Mouse (Mus musculus) neural tube, embryonic 13.5 days (tissue): ENCODE results near the gene Hvcn1. TPM values are rescaled to one million over a fixed set of nuclear protein-coding genes. Genes with fewer than 3 reads are reported as not detected.

Experiments
- polyA plus RNA-seq: library from polyadenylated mRNA; unstranded; fragments of >200 nt; fragmentation: Nextera tagmentation; extraction: Ambion mirVana; gene quantifications from 2 replicates; pipeline ENCODE4 v1.2.1, GENCODE M21; 2015

The Hvcn1 gene
- polyA plus RNA-seq, 1 experiment from 2014 or later: 2.2 TPM

Other genes with a start within 250 kb of the Hvcn1 start
- 28.5 and 29.8 TPM in 2 replicates for gene Cux2, start 156.7 kb upstream of the Hvcn1 start, polyA plus RNA-seq
- 2.9 and 7.2 TPM in 2 replicates for gene Myl2, start 105.9 kb upstream of the Hvcn1 start, polyA plus RNA-seq
- gene Ccdc63, start 66.0 kb upstream of the Hvcn1 start, polyA plus RNA-seq: 0.46 and 0.69 TPM in 2 replicates
- 209 and 226 TPM in 2 replicates for gene Ppp1cc, start 48.5 kb upstream of the Hvcn1 start, polyA plus RNA-seq
- 4.1 and 4.8 TPM in 2 replicates for gene Tctn1, start 57.7 kb downstream of the Hvcn1 start, polyA plus RNA-seq
- 8.5 and 8.6 TPM in 2 replicates for gene Pptc7, start 77.6 kb downstream of the Hvcn1 start, polyA plus RNA-seq
- gene Rad9b, start 147.4 kb downstream of the Hvcn1 start, polyA plus RNA-seq: 18.5 and 18.9 TPM in 2 replicates
- 307 and 327 TPM in 2 replicates for gene Vps29, start 147.6 kb downstream of the Hvcn1 start, polyA plus RNA-seq
- 46.9 and 53.6 TPM in 2 replicates for gene Gpn3, start 165.1 kb downstream of the Hvcn1 start, polyA plus RNA-seq
- gene Fam216a, start 165.6 kb downstream of the Hvcn1 start, polyA plus RNA-seq: 135 and 142 TPM in 2 replicates
- gene Arpc3, start 185.1 kb downstream of the Hvcn1 start, polyA plus RNA-seq: 163 and 169 TPM in 2 replicates
- gene Anapc7, start 214.9 kb downstream of the Hvcn1 start, polyA plus RNA-seq: 47.8 and 49.2 TPM in 2 replicates